Mouse (Mus musculus) CH12.LX (cell line): ENCODE measurements at regions not wholly inside any gene's neighbourhood (a gene's known extent, or its start where the extent isn't known, plus 50 kb on each side); places are given as distances from the start of the nearest gene placed in this dataset.

Experiments used
- DNase-seq: peaks from one replicate; pipeline ENCODE4 v3.0.0-alpha.2; 2013; ENCODE audit errors: extremely low read depth
- H3K27ac ChIP-seq: 2 replicates; pipeline ENCODE4 v1.5.1; 2012; ENCODE audit warnings: low read depth, mild to moderate bottlenecking, control low read depth, moderate library complexity; ENCODE audit not compliant: insufficient read depth
- H3K27me3 ChIP-seq: replicated peaks from 2 replicates; pipeline ENCODE3; 2012; ENCODE audit warnings: inconsistent platforms
- H3K36me3 ChIP-seq, 2 experiments: replicated peaks in 1 of 2; 2 replicates each; pipeline versions ENCODE3 to v1.6.1; 2012; ENCODE audit warnings: inconsistent platforms in 1 of 2, low read length in 1 of 2, mild to moderate bottlenecking in 1 of 2, mixed read lengths in 1 of 2, moderate library complexity in 1 of 2; ENCODE audit not compliant: control insufficient read depth in 1 of 2, insufficient read depth in 1 of 2
- H3K4me1 ChIP-seq, 2 experiments: 2 replicates each; pipeline ENCODE4 v1.6.1; 2012; ENCODE audit warnings: inconsistent platforms in 1 of 2, moderate library complexity in 1 of 2; ENCODE audit not compliant: insufficient read depth in 2 of 2, control insufficient read depth in 1 of 2
- H3K4me2 ChIP-seq: 2 replicates; pipeline ENCODE4 v1.6.1; 2012; ENCODE audit warnings: low read depth, mild to moderate bottlenecking, control low read depth; ENCODE audit not compliant: poor library complexity, insufficient read depth, severe bottlenecking
- H3K4me3 ChIP-seq, 3 experiments: fragments of 150-350 bp in 1 of 3; sonication (generic) in 1 of 3; replicated peaks in 1 of 3; 2 replicates each; pipeline versions ENCODE3 to v1.5.1; 2011 to 2012; ENCODE audit warnings: low read depth in 2 of 3, low read length in 2 of 3, mild to moderate bottlenecking in 2 of 3, moderate library complexity in 2 of 3, control low read depth in 1 of 3, improper control_type of control experiment in 1 of 3, inconsistent platforms in 1 of 3, mixed read lengths in 1 of 3; ENCODE audit not compliant: poor library complexity in 1 of 3
- H3K79me2 ChIP-seq: replicated peaks from 2 replicates; pipeline ENCODE4 v1.6.1; 2012; ENCODE audit warnings: mild to moderate bottlenecking, moderate library complexity; ENCODE audit not compliant: control insufficient read depth, poor library complexity, insufficient read depth, severe bottlenecking; ENCODE audit errors: extremely low read depth
- H3K9ac ChIP-seq: 2 replicates; pipeline ENCODE4 v1.6.1; 2012; ENCODE audit warnings: low read depth, mild to moderate bottlenecking, control low read depth, moderate library complexity; ENCODE audit not compliant: insufficient read depth
- H3K9me3 ChIP-seq: replicated peaks from 2 replicates; pipeline ENCODE3; 2012; ENCODE audit warnings: low read length, inconsistent platforms, mixed read lengths
- BHLHE40 ChIP-seq: IDR thresholded peaks from 2 replicates; pipeline ENCODE4 v1.6.1; 2011; ENCODE audit warnings: mild to moderate bottlenecking, low read depth, low read length, improper control_type of control experiment
- CHD1 ChIP-seq: IDR thresholded peaks from 2 replicates; pipeline ENCODE4 v1.6.1; 2012; ENCODE audit warnings: low read depth, low read length, improper control_type of control experiment, inconsistent platforms
- CHD2 ChIP-seq: IDR thresholded peaks from 2 replicates; pipeline ENCODE4 v1.6.1; 2011; ENCODE audit warnings: low read length, improper control_type of control experiment
- CTCF ChIP-seq, 2 experiments: IDR thresholded peaks in 1 of 2; conservative IDR thresholded peaks in 1 of 2; 2 replicates each; pipeline ENCODE4 v1.5.1; 2011 to 2012; ENCODE audit warnings: low read depth in 2 of 2, low read length in 2 of 2, improper control_type of control experiment in 1 of 2, inconsistent platforms in 1 of 2, mild to moderate bottlenecking in 1 of 2, moderate library complexity in 1 of 2
- E2F4 ChIP-seq: IDR thresholded peaks from 2 replicates; pipeline ENCODE4 v1.6.1; 2011; ENCODE audit warnings: low read depth, low read length, improper control_type of control experiment; ENCODE audit not compliant: insufficient replicate concordance
- ELF1 ChIP-seq: IDR thresholded peaks from 2 replicates; pipeline ENCODE4 v1.6.1; 2014; ENCODE audit warnings: low read depth, mild to moderate bottlenecking, inconsistent platforms, low read length, improper control_type of control experiment
- EP300 ChIP-seq: IDR thresholded peaks from 2 replicates; pipeline ENCODE4 v1.6.1; 2011; ENCODE audit warnings: low read length, improper control_type of control experiment
- HCFC1 ChIP-seq: IDR thresholded peaks from 2 replicates; pipeline ENCODE4 v1.6.1; 2012; ENCODE audit warnings: low read depth, mild to moderate bottlenecking, inconsistent platforms, low read length, improper control_type of control experiment
- JUND ChIP-seq: conservative IDR thresholded peaks from 2 replicates; pipeline ENCODE4 v1.6.1; 2011; ENCODE audit warnings: low read depth, low read length, improper control_type of control experiment
- KAT2A ChIP-seq: IDR thresholded peaks from 2 replicates; pipeline ENCODE4 v1.6.1; 2012; ENCODE audit warnings: low read length, improper control_type of control experiment, inconsistent platforms; ENCODE audit not compliant: insufficient replicate concordance
- MAX ChIP-seq: IDR thresholded peaks from 2 replicates; pipeline ENCODE4 v1.6.1; 2011; ENCODE audit warnings: low read length, improper control_type of control experiment
- MEF2A ChIP-seq: IDR thresholded peaks from 2 replicates; pipeline ENCODE4 v1.6.1; 2014; ENCODE audit warnings: low read depth, mild to moderate bottlenecking, inconsistent platforms, low read length, improper control_type of control experiment, borderline replicate concordance
- MXI1 ChIP-seq: IDR thresholded peaks from 2 replicates; pipeline ENCODE4 v1.6.1; 2011; ENCODE audit warnings: mild to moderate bottlenecking, low read depth, low read length, improper control_type of control experiment
- POLR2A ChIP-seq: IDR thresholded peaks from 2 replicates; pipeline ENCODE4 v1.6.1; 2011; ENCODE audit warnings: low read depth, mild to moderate bottlenecking, improper control_type of control experiment, low read length
- RCOR1 ChIP-seq: conservative IDR thresholded peaks from 2 replicates; pipeline ENCODE4 v1.6.1; 2012; ENCODE audit warnings: low read depth, mild to moderate bottlenecking, inconsistent platforms, low read length, improper control_type of control experiment
- SMC3 ChIP-seq: IDR thresholded peaks from 2 replicates; pipeline ENCODE4 v1.6.1; 2011; ENCODE audit warnings: low read depth, low read length, improper control_type of control experiment
- UBTF ChIP-seq: IDR thresholded peaks from 2 replicates; pipeline ENCODE4 v1.6.1; 2012; ENCODE audit warnings: low read depth, mild to moderate bottlenecking, inconsistent platforms, low read length, improper control_type of control experiment, moderate library complexity
- USF1 ChIP-seq: IDR thresholded peaks from 2 replicates; pipeline ENCODE4 v1.6.1; 2014; ENCODE audit warnings: low read depth, mild to moderate bottlenecking, inconsistent platforms, low read length, improper control_type of control experiment
- ZC3H11A ChIP-seq: IDR thresholded peaks from 2 replicates; pipeline ENCODE4 v1.6.1; 2012; ENCODE audit warnings: low read depth, mild to moderate bottlenecking, inconsistent platforms, low read length, improper control_type of control experiment
- ZKSCAN1 ChIP-seq: IDR thresholded peaks from 2 replicates; pipeline ENCODE4 v1.6.1; 2012; ENCODE audit warnings: low read depth, inconsistent platforms, low read length, improper control_type of control experiment, borderline replicate concordance
- dilution Hi-C: fragments of 300-500 bp; cut with MboI; formaldehyde crosslinking; loops from 2 replicates; pipeline ENCODE4 v1.14.3; 2020; ENCODE audit warnings: low sequenced_read_pairs; ENCODE audit not compliant: extremely low pct_unique_long_range_greater_than_20kb, extremely low pct_ligation_motif_present
- in situ Hi-C: fragments of 300-500 bp; cut with MboI; formaldehyde crosslinking; loops from 3 replicates; pipeline ENCODE4 v1.14.3; 2019; ENCODE audit warnings: low sequenced_read_pairs, low pct_ligation_motif_present, low pct_unique_long_range_greater_than_20kb, mixed read lengths

- H3K4me1 ChIP-seq, result no peaks in the 10 kb centered on the region
- no peak for TF ChIP-seq ELF1
- TF ChIP-seq KAT2A, result no peak
- TF ChIP-seq BHLHE40, result no peak
- no peaks in the 10 kb centered on the region for H3K36me3 ChIP-seq
- in situ Hi-C loops (loop anchor here (10.0 to 25.0 kb wide), 3 partner anchors 791 to 1702 kb away; no protein-coding TSS in a partner anchor), dilution Hi-C loops (no loop called here)
- no peak overlapping the region for H3K9ac ChIP-seq
- H3K4me2 ChIP-seq, result no peak overlapping the region
- H3K27me3 ChIP-seq, result no peaks in the 10 kb centered on the region
- no peak overlapping the region for H3K27ac ChIP-seq
- H3K9me3 ChIP-seq, result peaks cover 74% of the 10 kb centered on the region
- H3K4me3 ChIP-seq, result no peak overlapping the region
- no peak for DNase-seq
- no peaks in the 10 kb centered on the region for H3K79me2 ChIP-seq
Measured at GRCm38 (mm10) chr7:37364221-37364620, 409.2 kb downstream of the Zfp536 start.

- Histone ChIP-seq H3K79me2 (no peaks in the 10 kb centered on the region), H3K27me3 (no peaks in the 10 kb centered on the region), H3K4me3 (no peak overlapping the region), H3K9ac (no peak overlapping the region), H3K4me1 (no peaks in the 10 kb centered on the region), H3K9me3 (peaks cover 78% of the 10 kb centered on the region), H3K36me3 (no peaks in the 10 kb centered on the region), H3K27ac (no peak overlapping the region), H3K4me2 (no peak overlapping the region)
- in situ Hi-C loops (loop anchor here (10.0 to 25.0 kb wide), 3 partner anchors 789 to 1704 kb away; no protein-coding TSS in a partner anchor), dilution Hi-C loops (no loop called here)
- TF ChIP-seq MAX, result no peak
- no peak for TF ChIP-seq CHD2
- no peak for TF ChIP-seq UBTF
- TF ChIP-seq RCOR1, result no peak
- no peak for TF ChIP-seq CTCF (conservative IDR thresholded peaks at IDR 0.05 in 1 of 2, IDR thresholded peaks at IDR 0.05 in 1 of 2; ENCODE audit: low read depth in 2 of 2, low read length in 2 of 2)
- no peak for TF ChIP-seq USF1
- TF ChIP-seq MXI1, result no peak
- no peak for TF ChIP-seq ZKSCAN1
- no peak for TF ChIP-seq MEF2A
- no peak for TF ChIP-seq POLR2A
- no peak for TF ChIP-seq ELF1
- no peak for TF ChIP-seq JUND
- DNase-seq, result no peak
Measured at GRCm38 (mm10) chr7:37366006-37366405, 407.4 kb downstream of the Zfp536 start.

- no peak overlapping the region for H3K4me2 ChIP-seq
- H3K27me3 ChIP-seq, result no peaks in the 10 kb centered on the region
- H3K27ac ChIP-seq, result no peak overlapping the region
- dilution Hi-C loops (no loop called here), in situ Hi-C loops (loop anchor here (10.0 to 25.0 kb wide), 4 partner anchors 785 to 1707 kb away; no protein-coding TSS in a partner anchor)
- TF ChIP-seq EP300 (no peak), USF1 (no peak), CHD1 (no peak), JUND (no peak), CTCF (conservative IDR thresholded peaks at IDR 0.05 in 1 of 2, IDR thresholded peaks at IDR 0.05 in 1 of 2; ENCODE audit: low read depth in 2 of 2, low read length in 2 of 2) (no peak), SMC3 (no peak), CHD2 (no peak), UBTF (no peak), HCFC1 (no peak), RCOR1 (no peak), ZC3H11A (no peak), E2F4 (no peak)
- no peaks in the 10 kb centered on the region for H3K36me3 ChIP-seq
- H3K4me3 ChIP-seq, result no peak overlapping the region
- H3K9ac ChIP-seq, result no peak overlapping the region
- no peak for DNase-seq
- peaks cover 81% of the 10 kb centered on the region for H3K9me3 ChIP-seq
- H3K79me2 ChIP-seq, result no peaks in the 10 kb centered on the region
- H3K4me1 ChIP-seq, result no peaks in the 10 kb centered on the region
Measured at GRCm38 (mm10) chr7:37369698-37370097, 403.7 kb downstream of the Zfp536 start.
